Mouse (Mus musculus) liver, adult 2 months (tissue): ENCODE measurements around the gene Gm17490. TPM values are rescaled to one million over a fixed set of nuclear protein-coding genes. Genes with fewer than 3 reads are reported as not detected.

Source experiments
- DNase-seq: peaks from one replicate; pipeline ENCODE4 v3.0.0-alpha.2; 2011; ENCODE audit warnings: low read depth, low spot score; ENCODE audit errors: extremely low read depth
- H3K27ac ChIP-seq: fragments of 200-500 bp; replicated peaks from 2 replicates; pipeline ENCODE4 v1.5.1; 2012; ENCODE audit warnings: low read depth, mild to moderate bottlenecking, control low read depth, inconsistent platforms, low read length; ENCODE audit not compliant: insufficient read depth
- H3K27me3 ChIP-seq: fragments of 200-500 bp; 2 replicates; pipeline ENCODE4 v1.6.1; 2012; ENCODE audit warnings: mild to moderate bottlenecking, moderate library complexity, low read length, inconsistent platforms; ENCODE audit not compliant: control insufficient read depth, insufficient read depth
- H3K36me3 ChIP-seq: fragments of 200-500 bp; 2 replicates; pipeline ENCODE4 v1.6.1; 2012; ENCODE audit warnings: low read length, inconsistent platforms; ENCODE audit not compliant: control insufficient read depth, insufficient read depth
- H3K4me1 ChIP-seq: fragments of 200-500 bp; 2 replicates; pipeline ENCODE4 v1.6.1; 2011; ENCODE audit warnings: low read length; ENCODE audit not compliant: control insufficient read depth, insufficient read depth
- H3K4me3 ChIP-seq: fragments of 200-500 bp; 2 replicates; pipeline ENCODE4 v1.5.1; 2011; ENCODE audit warnings: low read depth, mild to moderate bottlenecking, control low read depth, low read length, moderate library complexity; ENCODE audit not compliant: insufficient read depth
- H3K79me2 ChIP-seq: fragments of 200-500 bp; 2 replicates; pipeline ENCODE4 v1.6.1; 2012; ENCODE audit warnings: inconsistent platforms, mild to moderate bottlenecking, low read length, moderate library complexity; ENCODE audit not compliant: control insufficient read depth, insufficient read depth
- H3K9ac ChIP-seq: fragments of 200-500 bp; 2 replicates; pipeline ENCODE4 v1.6.1; 2012; ENCODE audit warnings: low read depth, mild to moderate bottlenecking, control low read depth, inconsistent platforms, low read length
- CTCF ChIP-seq: fragments of 200-500 bp; IDR thresholded peaks from 2 replicates; pipeline ENCODE4 v1.5.1; 2011; ENCODE audit warnings: low read depth, low read length, control low read depth
- POLR2A ChIP-seq: fragments of 200-500 bp; IDR thresholded peaks from 2 replicates; pipeline ENCODE4 v1.6.1; 2011; ENCODE audit warnings: low read length, control low read depth; ENCODE audit not compliant: insufficient read depth; ENCODE audit errors: extremely low read depth
- WGBS: fragments of 180-500 bp; shearing (Covaris S2); methylation state at CpG from one replicate; pipeline ENCODE4 v1.1.7; 2018; 5-methylcytosine and 5-hydroxymethylcytosine counted together
- polyA plus RNA-seq: library from polyadenylated mRNA; depleted of rRNA; stranded (reverse); fragments of >200 nt; gene quantifications from 2 replicates; pipeline ENCODE4 v1.2.3, GENCODE M21; 2012
- total RNA-seq: library from RNA; depleted of rRNA; stranded (reverse); fragments of >200 nt; gene quantifications from 2 replicates; pipeline ENCODE4 v1.2.3, GENCODE M21; 2014

Gene Gm17490
- total and polyA plus RNA-seq, 2 experiments, result not detected

DNA sequence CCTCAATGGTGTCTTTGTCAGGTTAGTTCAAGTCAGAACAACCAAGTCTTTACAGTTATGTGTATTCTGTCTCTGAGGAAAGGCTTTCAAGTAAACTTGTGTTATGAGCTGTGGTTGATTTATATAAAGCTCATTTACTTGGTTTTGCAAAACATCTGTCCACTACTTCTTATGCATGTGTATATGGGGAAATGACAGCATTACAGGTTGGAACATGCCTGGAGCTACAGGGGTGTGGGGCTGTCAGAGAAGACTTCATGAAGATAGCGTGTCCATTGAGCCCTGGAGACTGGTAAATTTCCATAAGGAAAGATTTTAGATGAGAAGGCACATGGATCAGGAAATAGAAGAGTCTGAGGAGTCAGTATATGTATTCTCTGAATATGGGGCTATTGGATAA lies 18.0 kb upstream of the Gm17490 start:
- no peak for DNase-seq
- Histone ChIP-seq H3K36me3 (no peaks in the 10 kb centered on the region), H3K27me3 (no peaks in the 10 kb centered on the region), H3K27ac (no peak overlapping the region), H3K4me3 (no peak overlapping the region), H3K79me2 (no peaks in the 10 kb centered on the region), H3K9ac (no peak overlapping the region), H3K4me1 (no peaks in the 10 kb centered on the region)
- WGBS, result 87% methylated on average over 1 of the region's 1 CpGs
- TF ChIP-seq POLR2A, result no peak
- no peak for TF ChIP-seq CTCF

GRCm38 (mm10) chr2:11642451-11642941 lies 16.4 kb upstream of the Gm17490 start, which contains the start of gene Il2ra:
Gene Il2ra (plus strand): TSS chr2:11642807.
- H3K9ac ChIP-seq, result no peak within 1 kb of the TSS
- no peaks in the 10 kb centered on the region for H3K36me3 ChIP-seq
- no peaks in the 10 kb centered on the region for H3K27me3 ChIP-seq
- no peaks in the 10 kb centered on the region for H3K79me2 ChIP-seq
- H3K4me3 ChIP-seq, result no peak within 1 kb of the TSS
- no peaks in the 10 kb centered on the region for H3K4me1 ChIP-seq
- no peak within 1 kb of the TSS for H3K27ac ChIP-seq
- 85% methylated on average over 3 of the region's 3 CpGs for WGBS
- TF ChIP-seq POLR2A (no peak), CTCF (no peak)
- no peak for DNase-seq

DNA sequence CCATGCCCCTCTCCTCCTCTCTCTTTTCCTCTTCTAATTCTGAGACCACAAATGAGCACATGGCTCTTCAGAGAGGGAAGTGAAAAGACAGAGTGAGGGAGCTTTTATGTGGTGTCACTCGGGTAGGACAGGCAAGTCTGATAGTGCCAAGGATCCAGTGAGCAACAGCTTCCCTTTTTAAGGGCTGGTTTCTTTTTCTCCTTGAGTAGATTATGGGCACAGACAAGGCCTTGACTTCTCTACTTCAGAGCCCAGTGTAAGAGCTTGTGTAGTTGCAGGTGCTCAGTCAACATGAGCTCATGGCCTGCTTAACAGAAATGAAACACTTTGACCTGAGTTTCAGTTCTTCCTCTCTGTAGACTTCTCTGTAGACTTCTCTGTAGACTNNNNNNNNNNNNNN lies 11.1 kb upstream of the Gm17490 start:
- no peaks in the 10 kb centered on the region for H3K27me3 ChIP-seq
- no peaks in the 10 kb centered on the region for H3K36me3 ChIP-seq
- H3K27ac ChIP-seq, result no peak overlapping the region
- no peak overlapping the region for H3K9ac ChIP-seq
- H3K79me2 ChIP-seq, result no peaks in the 10 kb centered on the region
- no peaks in the 10 kb centered on the region for H3K4me1 ChIP-seq
- peak; percentile 8 for DNase-seq
- 66% methylated on average over 1 of the region's 1 CpGs for WGBS
- no peak overlapping the region for H3K4me3 ChIP-seq
- TF ChIP-seq POLR2A, result no peak

DNA sequence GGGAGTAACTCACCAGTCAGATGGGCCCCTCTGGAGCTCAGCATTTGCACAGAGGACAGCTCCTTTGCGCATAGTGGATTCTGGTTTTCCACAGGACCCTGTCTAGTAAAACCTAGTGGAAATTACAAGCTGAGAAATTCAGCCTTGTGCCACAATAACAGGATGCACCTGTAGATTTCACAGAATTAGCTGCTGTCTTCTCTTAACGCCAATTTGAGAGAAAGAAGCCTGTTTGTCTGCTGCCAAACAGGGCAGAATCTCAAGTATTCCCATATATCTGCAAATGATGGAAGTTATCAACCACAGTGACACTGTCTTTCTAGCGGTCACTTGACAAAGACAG lies 10.0 kb upstream of the Gm17490 start:
- WGBS, result 69% methylated on average over 3 of the region's 3 CpGs
- Histone ChIP-seq H3K27me3 (no peaks in the 10 kb centered on the region), H3K79me2 (no peaks in the 10 kb centered on the region), H3K27ac (no peak overlapping the region), H3K4me1 (no peaks in the 10 kb centered on the region), H3K36me3 (no peaks in the 10 kb centered on the region), H3K4me3 (no peak overlapping the region), H3K9ac (no peak overlapping the region)
- TF ChIP-seq CTCF, result no peak
- no peak for TF ChIP-seq POLR2A
- DNase-seq, result no peak

GRCm38 (mm10) chr2:11635471-11636137 lies 9.5 kb upstream of the Gm17490 start:
- no peak overlapping the region for H3K9ac ChIP-seq
- DNase-seq, result no peak
- TF ChIP-seq POLR2A (no peak), CTCF (no peak)
- no peaks in the 10 kb centered on the region for H3K79me2 ChIP-seq
- H3K27ac ChIP-seq, result no peak overlapping the region
- 93% methylated on average over 5 of the region's 5 CpGs for WGBS
- no peaks in the 10 kb centered on the region for H3K4me1 ChIP-seq
- no peaks in the 10 kb centered on the region for H3K27me3 ChIP-seq
- H3K36me3 ChIP-seq, result no peaks in the 10 kb centered on the region
- H3K4me3 ChIP-seq, result no peak overlapping the region

DNA sequence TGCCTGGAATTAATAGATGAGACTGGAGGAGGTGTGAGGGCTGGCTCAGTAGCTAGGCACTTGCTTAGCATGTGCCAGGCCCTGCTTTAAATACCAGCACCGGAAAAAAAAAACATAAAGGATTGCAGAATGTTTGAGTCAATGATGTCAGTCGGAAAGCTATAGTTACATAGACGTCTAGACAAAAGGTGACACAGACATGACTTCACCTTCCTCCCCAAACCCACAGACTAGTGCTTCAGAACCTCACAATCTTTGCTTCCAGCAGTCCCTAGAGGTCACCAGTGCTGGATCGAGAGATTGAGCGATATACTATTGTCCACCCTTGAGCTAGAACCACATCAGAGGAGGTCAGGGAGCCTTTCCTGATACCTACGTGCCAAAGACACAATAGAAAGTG lies 9.0 kb upstream of the Gm17490 start:
- H3K36me3 ChIP-seq, result no peaks in the 10 kb centered on the region
- H3K79me2 ChIP-seq, result no peaks in the 10 kb centered on the region
- H3K27me3 ChIP-seq, result no peaks in the 10 kb centered on the region; the same call in 1 of the 2 replicates
- H3K4me3 ChIP-seq, result no peak overlapping the region
- WGBS, result 85% methylated on average over 6 of the region's 6 CpGs
- no peak overlapping the region for H3K27ac ChIP-seq
- no peak for TF ChIP-seq POLR2A
- H3K9ac ChIP-seq, result no peak overlapping the region
- H3K4me1 ChIP-seq, result no peaks in the 10 kb centered on the region
- no peak for DNase-seq
